Mouse (Mus musculus) limb, embryonic 14.5 days (tissue): ENCODE results near the gene Muc5b. TPM values are rescaled to one million over a fixed set of nuclear protein-coding genes. Genes with fewer than 3 reads are reported as not detected.

Experiments
- ATAC-seq: fragments of 200-750 bp; cut with Nextera tagmentation; 2 replicates; pipeline ENCODE4 v1.8.0; 2017; ENCODE audit warnings: low read depth, moderate number of reproducible peaks, moderate TSS enrichment; ENCODE audit not compliant: low FRiP score
- DNase-seq: peaks from one replicate; pipeline ENCODE4 v3.0.0-alpha.2; 2015; ENCODE audit warnings: low spot score
- H3K27ac ChIP-seq: fragments of 300-500 bp; sonication (generic); replicated peaks from 2 replicates; pipeline ENCODE4 v1.5.1; 2014; ENCODE audit warnings: low read depth, mild to moderate bottlenecking, low read length, moderate library complexity, mixed read lengths
- H3K27me3 ChIP-seq: fragments of 300-500 bp; sonication (generic); 2 replicates; pipeline ENCODE4 v1.6.1; 2014; ENCODE audit warnings: low read length, mixed read lengths; ENCODE audit not compliant: control insufficient read depth, insufficient read depth
- H3K36me3 ChIP-seq: fragments of 300-500 bp; sonication (generic); 2 replicates; pipeline ENCODE4 v1.6.1; 2014; ENCODE audit warnings: mild to moderate bottlenecking, low read length, moderate library complexity, mixed read lengths; ENCODE audit not compliant: control insufficient read depth, insufficient read depth
- H3K4me1 ChIP-seq: fragments of 300-500 bp; sonication (generic); 2 replicates; pipeline ENCODE4 v1.6.1; 2014; ENCODE audit warnings: antibody characterized with exemption, low read length, mixed read lengths; ENCODE audit not compliant: control insufficient read depth, insufficient read depth
- H3K4me2 ChIP-seq: fragments of 300-500 bp; sonication (generic); replicated peaks from 2 replicates; pipeline ENCODE4 v1.6.1; 2014; ENCODE audit warnings: low read depth, mild to moderate bottlenecking, low read length, moderate library complexity; ENCODE audit not compliant: severe bottlenecking
- H3K4me3 ChIP-seq: fragments of 300-500 bp; sonication (generic); replicated peaks from 2 replicates; pipeline ENCODE4 v1.5.1; 2014; ENCODE audit warnings: low read length
- H3K9ac ChIP-seq: fragments of 300-500 bp; sonication (generic); 2 replicates; pipeline ENCODE4 v1.6.1; 2014; ENCODE audit warnings: mild to moderate bottlenecking, low read depth, low read length, moderate library complexity; ENCODE audit not compliant: severe bottlenecking
- H3K9me3 ChIP-seq: fragments of 300-500 bp; sonication (generic); 2 replicates; pipeline ENCODE4 v1.6.1; 2016; ENCODE audit warnings: low read length; ENCODE audit not compliant: control insufficient read depth
- POLR2A ChIP-seq: fragments of 200-500 bp; IDR thresholded peaks from 2 replicates; pipeline ENCODE4 v1.8.0; 2012; ENCODE audit warnings: inconsistent platforms, mild to moderate bottlenecking, moderate library complexity, borderline replicate concordance; ENCODE audit not compliant: insufficient read depth, insufficient read length; ENCODE audit errors: extremely low read depth
- WGBS: fragments of 180-500 bp; shearing (Covaris S2); extraction: QIAGEN DNeasy Blood & Tissue Kit; methylation state at CpG from one replicate; pipeline ENCODE4 v1.1.7; 2014; 5-methylcytosine and 5-hydroxymethylcytosine counted together
- polyA plus RNA-seq, 2 experiments: library from polyadenylated mRNA; depleted of rRNA in 1 of 2; stranded (reverse) in 1 of 2; unstranded in 1 of 2; fragments of >200 nt; fragmentation: Nextera tagmentation in 1 of 2; extraction: Ambion mirVana in 1 of 2; gene quantifications; 2 replicates each; pipeline versions ENCODE4 v1.2.1 to v1.2.3; 2012 to 2014

The Muc5b gene
- polyA plus RNA-seq, 2 experiments: 0.03 TPM

DNA sequence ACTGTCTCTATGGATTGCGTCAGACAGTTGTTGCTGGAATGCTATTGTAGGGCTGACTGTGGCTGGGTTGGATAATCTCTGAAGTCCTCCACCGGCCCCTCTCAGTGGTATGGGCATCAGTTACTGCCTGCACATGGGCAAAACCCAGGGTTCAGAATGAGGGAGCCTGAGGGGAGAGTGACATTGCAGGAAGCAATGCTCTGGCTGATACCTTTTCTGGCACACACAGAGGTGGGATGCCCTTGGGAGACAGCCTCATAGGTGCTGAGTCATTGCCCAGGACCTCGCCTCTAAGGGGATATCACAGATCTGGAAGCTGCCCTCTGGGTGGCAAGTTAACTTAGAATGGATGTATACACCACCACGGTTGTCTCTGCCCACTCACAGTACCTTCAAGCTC lies 25.5 kb upstream of the Muc5b start:
- WGBS: 80% methylated on average over 4 of the region's 4 CpGs

DNA sequence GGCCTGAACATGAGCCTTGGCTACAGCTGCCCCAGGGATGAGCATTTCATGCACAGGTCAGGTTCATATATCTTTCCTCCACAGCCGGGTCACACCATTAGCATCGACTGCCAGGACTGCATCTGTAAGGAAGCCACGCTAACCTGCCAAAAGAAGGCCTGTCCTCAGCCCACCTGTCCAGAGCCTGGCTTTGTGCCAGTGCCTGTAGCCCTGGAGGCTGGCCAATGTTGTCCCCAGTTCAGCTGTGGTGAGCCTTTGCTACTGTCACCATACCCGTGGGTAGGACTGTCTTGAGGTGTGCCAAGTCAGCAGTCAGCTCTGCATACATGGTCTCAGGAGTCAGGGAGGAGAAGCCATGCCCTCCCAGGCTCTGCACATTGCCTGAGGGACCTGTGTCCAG lies 23.5 kb upstream of the Muc5b start:
- Histone ChIP-seq H3K4me1 (no peaks in the 10 kb centered on the region), H3K36me3 (no peaks in the 10 kb centered on the region), H3K9me3 (no peaks in the 10 kb centered on the region), H3K4me2 (no peak overlapping the region), H3K9ac (no peak overlapping the region), H3K27ac (no peak overlapping the region), H3K27me3 (no peaks in the 10 kb centered on the region), H3K4me3 (no peak overlapping the region)
- WGBS: 76% methylated on average over 4 of the region's 4 CpGs
- no peak for TF ChIP-seq POLR2A
- ATAC-seq (no peak), DNase-seq (no peak)

More for the DNA sequence above, 25.5 kb upstream of the Muc5b start:
- DNase-seq (no peak), ATAC-seq (no peak)
- H3K27ac ChIP-seq: no peak overlapping the region
- no peak overlapping the region for H3K4me3 ChIP-seq
- no peaks in the 10 kb centered on the region for H3K4me1 ChIP-seq
- no peaks in the 10 kb centered on the region for H3K27me3 ChIP-seq
- no peaks in the 10 kb centered on the region for H3K36me3 ChIP-seq
- no peaks in the 10 kb centered on the region for H3K9me3 ChIP-seq
- H3K4me2 ChIP-seq: no peak overlapping the region
- H3K9ac ChIP-seq: no peak overlapping the region
- no peak for TF ChIP-seq POLR2A

DNA sequence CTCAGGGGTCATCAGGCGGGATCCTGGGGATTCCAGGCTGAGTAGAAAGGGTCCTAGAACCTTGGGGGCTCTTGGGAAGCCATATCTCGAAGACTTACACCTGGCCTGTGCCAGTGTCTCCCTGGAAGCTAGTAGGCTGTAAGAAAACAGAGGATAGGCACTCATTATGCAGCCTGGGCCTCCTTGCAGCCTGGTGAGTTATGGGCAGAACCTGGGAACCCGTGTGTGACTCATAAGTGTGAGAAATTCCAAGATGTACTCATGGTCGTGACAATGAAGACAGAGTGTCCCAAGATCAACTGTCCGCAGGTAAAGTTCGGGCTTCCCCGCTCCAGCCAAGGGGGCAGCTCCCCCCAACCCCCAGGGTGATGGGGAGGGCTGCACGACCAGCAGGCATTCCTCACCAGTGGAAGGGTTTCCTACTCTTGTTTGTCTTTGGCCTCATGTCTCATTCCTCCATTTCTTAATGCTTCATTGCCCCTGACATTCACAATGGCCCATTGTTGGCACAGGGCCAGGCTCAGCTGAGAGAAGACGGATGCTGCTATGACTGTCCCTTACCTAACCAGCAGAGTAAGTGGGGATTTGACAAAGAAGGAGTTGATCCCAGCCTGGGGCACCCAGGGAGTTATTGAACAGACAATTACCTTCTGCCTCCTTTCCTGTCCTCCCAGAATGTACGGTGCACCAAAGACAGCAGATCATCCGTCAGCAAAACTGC lies 21.4 kb upstream of the Muc5b start:
- ATAC-seq (no peak), DNase-seq (no peak)
- no peaks in the 10 kb centered on the region for H3K27me3 ChIP-seq
- peaks cover under 1% of the 10 kb centered on the region; the same call in 1 of the 2 replicates for H3K4me1 ChIP-seq
- TF ChIP-seq POLR2A: no peak
- H3K4me3 ChIP-seq: no peak overlapping the region
- H3K9me3 ChIP-seq: no peaks in the 10 kb centered on the region
- H3K36me3 ChIP-seq: no peaks in the 10 kb centered on the region
- 74% methylated on average over 11 of the region's 11 CpGs for WGBS
- H3K9ac ChIP-seq: no peak overlapping the region
- H3K27ac ChIP-seq: no peak overlapping the region
- no peak overlapping the region for H3K4me2 ChIP-seq

DNA sequence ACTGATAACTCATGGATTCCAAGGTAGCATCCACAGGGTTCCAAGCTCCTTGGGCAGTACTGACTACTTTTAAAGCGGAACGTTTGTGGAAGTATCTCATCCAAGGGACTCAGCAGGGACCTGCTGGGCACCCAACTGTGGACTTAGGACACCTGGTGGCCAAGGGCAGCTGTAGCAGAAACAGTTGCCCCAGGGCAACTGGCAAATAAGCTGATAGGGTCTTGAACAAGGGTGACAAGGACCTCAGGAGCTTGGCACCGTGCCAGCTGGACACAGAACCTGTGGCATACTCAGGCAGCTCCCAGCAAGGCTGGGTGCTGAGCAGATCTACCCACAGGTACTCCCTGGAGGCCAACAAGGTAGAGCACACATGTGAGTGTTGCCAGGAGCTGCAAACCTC lies 20.6 kb upstream of the Muc5b start:
- no peak overlapping the region for H3K9ac ChIP-seq
- no peak for TF ChIP-seq POLR2A
- no peak overlapping the region for H3K4me3 ChIP-seq
- H3K4me2 ChIP-seq: no peak overlapping the region
- H3K27ac ChIP-seq: no peak overlapping the region
- ATAC-seq (no peak), DNase-seq (no peak)
- H3K27me3 ChIP-seq: no peaks in the 10 kb centered on the region
- no peaks in the 10 kb centered on the region for H3K36me3 ChIP-seq
- no peaks in the 10 kb centered on the region for H3K9me3 ChIP-seq
- peaks cover 4% of the 10 kb centered on the region; the same call in 1 of the 2 replicates for H3K4me1 ChIP-seq
- WGBS: 87% methylated on average over 3 of the region's 3 CpGs

DNA sequence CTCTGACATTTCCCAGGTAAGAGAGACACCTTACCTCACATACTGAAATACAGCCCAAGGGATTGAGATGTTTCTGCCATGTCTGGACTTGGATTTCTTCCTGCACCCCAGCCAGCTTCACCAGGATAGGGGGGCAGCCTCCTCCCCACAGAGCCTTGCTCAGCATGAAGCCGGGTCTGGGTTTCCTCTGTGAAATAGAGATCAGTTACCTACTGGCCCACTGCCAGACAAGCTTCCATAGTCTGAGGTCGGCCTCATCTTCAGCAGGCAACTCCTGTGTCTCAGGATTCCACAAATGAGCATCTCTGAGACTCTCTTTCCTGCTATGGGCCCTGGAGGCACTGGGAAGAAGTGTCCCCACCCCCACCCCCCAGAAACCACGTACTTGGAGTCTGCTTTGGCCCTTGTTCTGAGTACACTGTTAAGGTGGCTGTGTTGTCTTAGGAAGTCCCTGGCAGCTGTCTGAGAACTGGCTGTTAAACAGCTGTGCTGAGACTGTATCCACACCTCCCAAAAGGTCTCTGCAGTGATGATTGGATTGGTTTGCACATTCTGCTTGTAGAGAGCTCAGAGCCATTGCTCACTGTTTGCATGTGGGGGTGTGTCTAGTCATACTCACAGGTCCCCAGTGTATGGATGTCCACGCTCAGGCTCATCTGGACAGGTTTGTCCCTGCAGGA lies 16.1 kb upstream of the Muc5b start:
- H3K9me3 ChIP-seq: no peaks in the 10 kb centered on the region
- ATAC-seq (peak; percentile 67), DNase-seq (peak; percentile 50)
- H3K27me3 ChIP-seq: no peaks in the 10 kb centered on the region
- no peak overlapping the region for H3K27ac ChIP-seq
- no peaks in the 10 kb centered on the region for H3K36me3 ChIP-seq
- 39% methylated on average over 4 of the region's 4 CpGs for WGBS
- no peak overlapping the region for H3K4me3 ChIP-seq
- H3K4me2 ChIP-seq: no peak overlapping the region
- H3K4me1 ChIP-seq: peaks cover 4% of the 10 kb centered on the region; the same call in 1 of the 2 replicates
- H3K9ac ChIP-seq: no peak overlapping the region
- no peak for TF ChIP-seq POLR2A
